Mouse (Mus musculus): ENCODE results near the gene Dpagt1. TPM values are rescaled to one million over a fixed set of nuclear protein-coding genes. Genes with fewer than 3 reads are reported as not detected.

The Dpagt1 gene
- total and polyA plus RNA-seq, 2 experiments, result 8.7 to 71.7 TPM

- Histone ChIP-seq H3K36me3 (ENCODE audit: control insufficient read depth, insufficient read depth, low read length) (peaks cover 9% of the 10 kb centered on the region; the same call in 1 of the 2 replicates), H3K4me1 (ENCODE audit: control insufficient read depth, insufficient read depth, low read length) (peaks cover 12% of the 10 kb centered on the region), H3K27ac (replicated peaks; ENCODE audit: insufficient read depth, low read depth, low read length) (no peak overlapping the region), H3K9ac (ENCODE audit: low read depth, low read length) (no peak overlapping the region), H3K4me3 (ENCODE audit: insufficient read depth, low read depth, low read length) (no peak overlapping the region), H3K27me3 (ENCODE audit: control insufficient read depth, insufficient read depth, low read length) (no peaks in the 10 kb centered on the region), H3K79me2 (ENCODE audit: control insufficient read depth, insufficient read depth, low read length) (peaks cover 7% of the 10 kb centered on the region; the same call in 1 of the 2 replicates)
- 89% methylated on average over 6 of the region's 6 CpGs for WGBS
- DNase-seq (ENCODE audit: extremely low read depth, low read depth, low spot score), result no peak
- TF ChIP-seq POLR2A (IDR thresholded peaks at IDR 0.05; ENCODE audit: extremely low read depth, insufficient read depth, low read length), result no peak
- no peak for TF ChIP-seq CTCF (IDR thresholded peaks at IDR 0.05; ENCODE audit: low read depth, low read length)
Observed at GRCm38 (mm10) chr9:44306532-44306931, 19.3 kb upstream of the Dpagt1 start.

GRCm38 (mm10) chr9:44307248-44307647 is 18.6 kb upstream of the Dpagt1 start:
- Histone ChIP-seq H3K27ac (replicated peaks; ENCODE audit: insufficient read depth, low read depth, low read length) (no peak overlapping the region), H3K79me2 (ENCODE audit: control insufficient read depth, insufficient read depth, low read length) (peaks cover 7% of the 10 kb centered on the region; the same call in 1 of the 2 replicates), H3K27me3 (ENCODE audit: control insufficient read depth, insufficient read depth, low read length) (no peaks in the 10 kb centered on the region), H3K4me3 (ENCODE audit: insufficient read depth, low read depth, low read length) (no peak overlapping the region), H3K4me1 (ENCODE audit: control insufficient read depth, insufficient read depth, low read length) (peaks cover 12% of the 10 kb centered on the region), H3K36me3 (ENCODE audit: control insufficient read depth, insufficient read depth, low read length) (peaks cover 10% of the 10 kb centered on the region; the same call in 1 of the 2 replicates), H3K9ac (ENCODE audit: low read depth, low read length) (no peak overlapping the region)
- WGBS, result 95% methylated on average over 2 of the region's 2 CpGs
- no peak for DNase-seq (ENCODE audit: extremely low read depth, low read depth, low spot score)
- no peak for TF ChIP-seq POLR2A (IDR thresholded peaks at IDR 0.05; ENCODE audit: extremely low read depth, insufficient read depth, low read length)
- TF ChIP-seq CTCF (IDR thresholded peaks at IDR 0.05; ENCODE audit: low read depth, low read length), result no peak

GRCm38 (mm10) chr9:44309756-44310155 is 16.1 kb upstream of the Dpagt1 start:
- Histone ChIP-seq H3K27ac (replicated peaks; ENCODE audit: insufficient read depth, low read depth, low read length) (peak overlapping the region; percentile 56), H3K4me3 (ENCODE audit: insufficient read depth, low read depth, low read length) (no peak overlapping the region), H3K36me3 (ENCODE audit: control insufficient read depth, insufficient read depth, low read length) (peaks cover 28% of the 10 kb centered on the region; the same call in 1 of the 2 replicates), H3K79me2 (ENCODE audit: control insufficient read depth, insufficient read depth, low read length) (peaks cover 5% of the 10 kb centered on the region; the same call in 1 of the 2 replicates), H3K9ac (ENCODE audit: low read depth, low read length) (no peak overlapping the region), H3K27me3 (ENCODE audit: control insufficient read depth, insufficient read depth, low read length) (no peaks in the 10 kb centered on the region), H3K4me1 (ENCODE audit: control insufficient read depth, insufficient read depth, low read length) (peaks cover 9% of the 10 kb centered on the region)
- TF ChIP-seq POLR2A (IDR thresholded peaks at IDR 0.05; ENCODE audit: extremely low read depth, insufficient read depth, low read length), result no peak
- no peak for TF ChIP-seq CTCF (IDR thresholded peaks at IDR 0.05; ENCODE audit: low read depth, low read length)
- peak; percentile 82 for DNase-seq (ENCODE audit: extremely low read depth, low read depth, low spot score)
- 24% methylated on average over 3 of the region's 3 CpGs for WGBS

- no peaks in the 10 kb centered on the region for H3K27me3 ChIP-seq (ENCODE audit: control insufficient read depth, insufficient read depth, low read length)
- H3K4me3 ChIP-seq (ENCODE audit: insufficient read depth, low read depth, low read length), result no peak overlapping the region
- H3K27ac ChIP-seq (replicated peaks; ENCODE audit: insufficient read depth, low read depth, low read length), result peak overlapping the region; percentile 31
- TF ChIP-seq CTCF (IDR thresholded peaks at IDR 0.05; ENCODE audit: low read depth, low read length) (no peak), POLR2A (IDR thresholded peaks at IDR 0.05; ENCODE audit: extremely low read depth, insufficient read depth, low read length) (no peak)
- no peak overlapping the region for H3K9ac ChIP-seq (ENCODE audit: low read depth, low read length)
- H3K4me1 ChIP-seq (ENCODE audit: control insufficient read depth, insufficient read depth, low read length), result peaks cover 8% of the 10 kb centered on the region
- H3K79me2 ChIP-seq (ENCODE audit: control insufficient read depth, insufficient read depth, low read length), result no peaks in the 10 kb centered on the region
- H3K36me3 ChIP-seq (ENCODE audit: control insufficient read depth, insufficient read depth, low read length), result peaks cover 33% of the 10 kb centered on the region; the same call in 1 of the 2 replicates
- no peak for DNase-seq (ENCODE audit: extremely low read depth, low read depth, low spot score)
- 76% methylated on average over 10 of the region's 10 CpGs for WGBS
Observed at GRCm38 (mm10) chr9:44310750-44311135, 15.1 kb upstream of the Dpagt1 start.

- Histone ChIP-seq H3K4me3 (ENCODE audit: insufficient read depth, low read depth, low read length) (no peak overlapping the region), H3K36me3 (ENCODE audit: control insufficient read depth, insufficient read depth, low read length) (peaks cover 36% of the 10 kb centered on the region; the same call in 1 of the 2 replicates), H3K27ac (replicated peaks; ENCODE audit: insufficient read depth, low read depth, low read length) (peak overlapping the region; percentile 46), H3K27me3 (ENCODE audit: control insufficient read depth, insufficient read depth, low read length) (no peaks in the 10 kb centered on the region), H3K79me2 (ENCODE audit: control insufficient read depth, insufficient read depth, low read length) (no peaks in the 10 kb centered on the region), H3K9ac (ENCODE audit: low read depth, low read length) (no peak overlapping the region), H3K4me1 (ENCODE audit: control insufficient read depth, insufficient read depth, low read length) (peaks cover 8% of the 10 kb centered on the region)
- no peak for DNase-seq (ENCODE audit: extremely low read depth, low read depth, low spot score)
- 0 out of 2 replicates have a peak, but pooled peaks have one; percentile 6 for TF ChIP-seq POLR2A (IDR thresholded peaks at IDR 0.05; ENCODE audit: extremely low read depth, insufficient read depth, low read length)
- no peak for TF ChIP-seq CTCF (IDR thresholded peaks at IDR 0.05; ENCODE audit: low read depth, low read length)
- WGBS, result 69% methylated on average over 27 of the region's 27 CpGs
Observed at GRCm38 (mm10) chr9:44311136-44312134, 14.4 kb upstream of the Dpagt1 start.

All from liver, adult 2 months (tissue).